Mouse (Mus musculus): ENCODE results near the gene Nutm1.

- TF ChIP-seq ZC3H11A (IDR thresholded peaks at IDR 0.05; ENCODE audit: borderline replicate concordance, low read depth, low read length) (no peak), MAFK (IDR thresholded peaks at IDR 0.05; ENCODE audit: insufficient read depth, low read depth, low read length) (no peak)
Measured at GRCm38 (mm10) chr2:112224356-112224755, 34.7 kb downstream of the Nutm1 start.
